Mouse (Mus musculus): ENCODE results near the gene Rab44.
"Not testable (repeated sequence)": the region's sequence is repeated elsewhere in the genome, so short reads cannot be mapped to it uniquely, and the experiment has no call there.

The Rab44 gene

GRCm38 (mm10) chr17:29091348-29091944 is 22.5 kb upstream of the Rab44 start:
- in situ Hi-C loops (cut with MboI, MseI) = loop anchor here in 1 of 2 experiments (5.0 kb wide), 1 partner anchor 39 kb away; no protein-coding TSS in a partner anchor

- in situ Hi-C loops (cut with MboI, MseI) = loop anchor here in 1 of 2 experiments (5.0 kb wide), 1 partner anchor 40 kb away; no protein-coding TSS in a partner anchor
These were observed 21.4 kb upstream of the Rab44 start for GRCm38 (mm10) chr17:29092497-29092896.

- in situ Hi-C loops (cut with MboI, MseI) = loop anchor here in 1 of 2 experiments (5.0 kb wide), 1 partner anchor 41 kb away; no protein-coding TSS in a partner anchor
These were observed 20.6 kb upstream of the Rab44 start for GRCm38 (mm10) chr17:29093110-29093952.

GRCm38 (mm10) chr17:29093961-29094309 is 20.0 kb upstream of the Rab44 start:
- in situ Hi-C loops (cut with MboI, MseI) = loop anchor here in 1 of 2 experiments (5.0 kb wide), 1 partner anchor 42 kb away; no protein-coding TSS in a partner anchor

GRCm38 (mm10) chr17:29094310-29095181 is 19.4 kb upstream of the Rab44 start:
- in situ Hi-C loops (cut with MboI, MseI) = loop anchor here (5.0 kb wide), 1 partner anchor 42 kb away; no protein-coding TSS in a partner anchor

- in situ Hi-C loops (cut with MboI, MseI) = loop anchor here in 1 of 2 experiments (5.0 kb wide), 1 partner anchor 43 kb away; no protein-coding TSS in a partner anchor
These were observed 18.7 kb upstream of the Rab44 start for GRCm38 (mm10) chr17:29095201-29095733.

GRCm38 (mm10) chr17:29096245-29096644 is 17.7 kb upstream of the Rab44 start:
- in situ Hi-C loops (cut with MboI, MseI) = loop anchor here in 1 of 2 experiments (5.0 kb wide), 1 partner anchor 44 kb away; no protein-coding TSS in a partner anchor

GRCm38 (mm10) chr17:29096851-29097561 is 16.9 kb upstream of the Rab44 start:
- in situ Hi-C loops (cut with MboI, MseI) = loop anchor here in 1 of 2 experiments (5.0 kb wide), 1 partner anchor 45 kb away; no protein-coding TSS in a partner anchor

- in situ Hi-C loops (cut with MboI, MseI) = loop anchor here in 1 of 2 experiments (5.0 kb wide), 1 partner anchor 46 kb away; no protein-coding TSS in a partner anchor
These were observed 15.7 kb upstream of the Rab44 start for GRCm38 (mm10) chr17:29098291-29098690.

- in situ Hi-C loops (cut with MboI, MseI) = loop anchor here in 1 of 2 experiments (5.0 kb wide), 1 partner anchor 47 kb away; no protein-coding TSS in a partner anchor
These were observed 14.9 kb upstream of the Rab44 start for GRCm38 (mm10) chr17:29099076-29099475.

GRCm38 (mm10) chr17:29100627-29101026 is 13.3 kb upstream of the Rab44 start:
- in situ Hi-C loops (cut with MboI, MseI) = no loop called here

- in situ Hi-C loops (cut with MboI, MseI) = not testable (repeated sequence)
These were observed 3.6 kb upstream of the Rab44 start for GRCm38 (mm10) chr17:29110356-29110755.

- in situ Hi-C loops (cut with MboI, MseI) = no loop called here
These were observed 2.6 kb upstream of the Rab44 start for GRCm38 (mm10) chr17:29111332-29111731.

GRCm38 (mm10) chr17:29116023-29116422 is 2.1 kb downstream of the Rab44 start:
- in situ Hi-C loops (cut with MboI, MseI) = no loop called here

GRCm38 (mm10) chr17:29117006-29117648 is 3.2 kb downstream of the Rab44 start:
- in situ Hi-C loops (cut with MboI, MseI) = no loop called here

GRCm38 (mm10) chr17:29118057-29118456 is 4.1 kb downstream of the Rab44 start:
- in situ Hi-C loops (cut with MboI, MseI) = no loop called here

GRCm38 (mm10) chr17:29120666-29121065 is 6.7 kb downstream of the Rab44 start:
- in situ Hi-C loops (cut with MboI, MseI) = no loop called here

- in situ Hi-C loops (cut with MboI, MseI) = no loop called here
These were observed 8.9 kb downstream of the Rab44 start for GRCm38 (mm10) chr17:29122817-29123216.

- in situ Hi-C loops (cut with MboI, MseI) = no loop called here
These were observed 9.7 kb downstream of the Rab44 start for GRCm38 (mm10) chr17:29123578-29124174.

All from T-helper 17 cell (primary cell).